Mouse (Mus musculus) embryonic facial prominence, embryonic 10.5 days (tissue): ENCODE results near the gene Shc3. TPM values are rescaled to one million over a fixed set of nuclear protein-coding genes. Genes with fewer than 3 reads are reported as not detected.

Experiments used
- DNase-seq: peaks from one replicate; pipeline ENCODE4 v3.0.0-alpha.2; 2017; ENCODE audit warnings: low spot score
- H3K27ac ChIP-seq: fragments of 300-500 bp; sonication (generic); replicated peaks from 2 replicates; pipeline ENCODE4 v1.5.1; 2016; ENCODE audit warnings: mild to moderate bottlenecking
- H3K27me3 ChIP-seq: fragments of 300-500 bp; sonication (generic); replicated peaks from 2 replicates; pipeline ENCODE4 v1.6.1; 2016; ENCODE audit warnings: low read depth, mild to moderate bottlenecking; ENCODE audit not compliant: poor library complexity, severe bottlenecking
- H3K36me3 ChIP-seq: fragments of 300-500 bp; sonication (generic); replicated peaks from 2 replicates; pipeline ENCODE4 v1.6.1; 2016; ENCODE audit warnings: mild to moderate bottlenecking, moderate library complexity
- H3K4me1 ChIP-seq: fragments of 300-500 bp; sonication (generic); 2 replicates; pipeline ENCODE4 v1.6.1; 2016
- H3K4me3 ChIP-seq: fragments of 300-500 bp; sonication (generic); 2 replicates; pipeline ENCODE4 v1.5.1; 2016; ENCODE audit warnings: mild to moderate bottlenecking, moderate library complexity
- H3K9me3 ChIP-seq: fragments of 300-500 bp; sonication (generic); 2 replicates; pipeline ENCODE4 v1.6.1; 2016; ENCODE audit warnings: mild to moderate bottlenecking
- WGBS: fragments of 180-500 bp; shearing (Covaris S2); methylation state at CpG from one replicate; pipeline ENCODE4 v1.1.7; 2016; 5-methylcytosine and 5-hydroxymethylcytosine counted together
- polyA plus RNA-seq: library from polyadenylated mRNA; unstranded; fragments of >200 nt; fragmentation: Nextera tagmentation; extraction: Ambion mirVana; gene quantifications from 2 replicates; pipeline ENCODE4 v1.2.1, GENCODE M21; 2016

Shc3 gene
- polyA plus RNA-seq, 1 experiment from 2014 or later, result 0.92 TPM

GRCm38 (mm10) chr13:51505711-51506110 is 63.5 kb downstream of the Shc3 start:
- Histone ChIP-seq H3K27ac (no peak overlapping the region), H3K9me3 (no peaks in the 10 kb centered on the region), H3K4me1 (no peaks in the 10 kb centered on the region), H3K36me3 (no peaks in the 10 kb centered on the region), H3K4me3 (no peak overlapping the region), H3K27me3 (no peaks in the 10 kb centered on the region)
- WGBS, result 87% methylated on average over 5 of the region's 5 CpGs
- DNase-seq, result no peak

- WGBS, result 85% methylated on average over 1 of the region's 1 CpGs
- no peaks in the 10 kb centered on the region for H3K9me3 ChIP-seq
- H3K36me3 ChIP-seq, result no peaks in the 10 kb centered on the region
- H3K27ac ChIP-seq, result no peak overlapping the region
- H3K4me3 ChIP-seq, result no peak overlapping the region
- H3K4me1 ChIP-seq, result no peaks in the 10 kb centered on the region
- no peak for DNase-seq
- no peaks in the 10 kb centered on the region for H3K27me3 ChIP-seq
Observed at GRCm38 (mm10) chr13:51499769-51500168, 69.5 kb downstream of the Shc3 start.

GRCm38 (mm10) chr13:51493676-51494075 is 75.5 kb downstream of the Shc3 start:
- Histone ChIP-seq H3K4me1 (no peaks in the 10 kb centered on the region), H3K27me3 (no peaks in the 10 kb centered on the region), H3K4me3 (no peak overlapping the region), H3K9me3 (no peaks in the 10 kb centered on the region), H3K36me3 (no peaks in the 10 kb centered on the region), H3K27ac (no peak overlapping the region)
- 86% methylated on average over 9 of the region's 9 CpGs for WGBS
- no peak for DNase-seq

- H3K36me3 ChIP-seq, result no peaks in the 10 kb centered on the region
- 78% methylated on average over 8 of the region's 8 CpGs for WGBS
Observed at GRCm38 (mm10) chr13:51491649-51492435, 77.4 kb downstream of the Shc3 start.

GRCm38 (mm10) chr13:51490195-51490594 is 79.0 kb downstream of the Shc3 start:
- no peaks in the 10 kb centered on the region for H3K27me3 ChIP-seq
- no peaks in the 10 kb centered on the region for H3K4me1 ChIP-seq
- H3K36me3 ChIP-seq, result no peaks in the 10 kb centered on the region
- H3K27ac ChIP-seq, result no peak overlapping the region
- WGBS, result 88% methylated on average over 6 of the region's 6 CpGs
- no peak for DNase-seq
- no peaks in the 10 kb centered on the region for H3K9me3 ChIP-seq
- no peak overlapping the region for H3K4me3 ChIP-seq

More at GRCm38 (mm10) chr13:51491649-51492435, 77.4 kb downstream of the Shc3 start:
- no peak for DNase-seq
- H3K27ac ChIP-seq, result no peak overlapping the region
- no peak overlapping the region for H3K4me3 ChIP-seq
- H3K4me1 ChIP-seq, result no peaks in the 10 kb centered on the region
- H3K9me3 ChIP-seq, result no peaks in the 10 kb centered on the region
- H3K27me3 ChIP-seq, result no peaks in the 10 kb centered on the region

GRCm38 (mm10) chr13:51488945-51489344 is 80.3 kb downstream of the Shc3 start:
- Histone ChIP-seq H3K27ac (no peak overlapping the region), H3K4me1 (no peaks in the 10 kb centered on the region), H3K36me3 (no peaks in the 10 kb centered on the region), H3K27me3 (no peaks in the 10 kb centered on the region), H3K4me3 (no peak overlapping the region), H3K9me3 (no peaks in the 10 kb centered on the region)
- DNase-seq, result peak; percentile 15
- 78% methylated on average over 3 of the region's 3 CpGs for WGBS

- Histone ChIP-seq H3K36me3 (no peaks in the 10 kb centered on the region), H3K27me3 (no peaks in the 10 kb centered on the region), H3K4me3 (no peak overlapping the region), H3K4me1 (no peaks in the 10 kb centered on the region), H3K9me3 (no peaks in the 10 kb centered on the region), H3K27ac (no peak overlapping the region)
- no peak for DNase-seq
- WGBS, result 88% methylated on average over 9 of the region's 9 CpGs
Observed at GRCm38 (mm10) chr13:51485291-51485690, 83.9 kb downstream of the Shc3 start.

- Histone ChIP-seq H3K36me3 (no peaks in the 10 kb centered on the region), H3K4me3 (no peak overlapping the region), H3K27ac (no peak overlapping the region), H3K9me3 (no peaks in the 10 kb centered on the region), H3K4me1 (no peaks in the 10 kb centered on the region), H3K27me3 (no peaks in the 10 kb centered on the region)
- WGBS, result 83% methylated on average over 11 of the region's 11 CpGs
- DNase-seq, result no peak
Observed at GRCm38 (mm10) chr13:51482786-51483185, 86.4 kb downstream of the Shc3 start.

- H3K27ac ChIP-seq, result no peak overlapping the region
- no peaks in the 10 kb centered on the region for H3K27me3 ChIP-seq
- no peaks in the 10 kb centered on the region for H3K36me3 ChIP-seq
- H3K9me3 ChIP-seq, result no peaks in the 10 kb centered on the region
- no peak overlapping the region for H3K4me3 ChIP-seq
- WGBS, result 80% methylated on average over 11 of the region's 11 CpGs
- H3K4me1 ChIP-seq, result no peaks in the 10 kb centered on the region
- no peak for DNase-seq
Observed at GRCm38 (mm10) chr13:51480341-51481011, 88.7 kb downstream of the Shc3 start.

GRCm38 (mm10) chr13:51479826-51480225 is 89.4 kb downstream of the Shc3 start:
- Histone ChIP-seq H3K27me3 (no peaks in the 10 kb centered on the region), H3K27ac (no peak overlapping the region), H3K9me3 (no peaks in the 10 kb centered on the region), H3K4me3 (no peak overlapping the region), H3K4me1 (no peaks in the 10 kb centered on the region), H3K36me3 (no peaks in the 10 kb centered on the region)
- DNase-seq, result no peak
- 87% methylated on average over 11 of the region's 11 CpGs for WGBS

- Histone ChIP-seq H3K9me3 (no peaks in the 10 kb centered on the region), H3K27ac (no peak overlapping the region), H3K4me3 (no peak overlapping the region), H3K27me3 (no peaks in the 10 kb centered on the region), H3K4me1 (no peaks in the 10 kb centered on the region), H3K36me3 (no peaks in the 10 kb centered on the region)
- WGBS, result 86% methylated on average over 10 of the region's 10 CpGs
- DNase-seq, result no peak
Observed at GRCm38 (mm10) chr13:51476991-51477390, 92.2 kb downstream of the Shc3 start.

- Histone ChIP-seq H3K36me3 (no peaks in the 10 kb centered on the region), H3K9me3 (no peaks in the 10 kb centered on the region), H3K27me3 (no peaks in the 10 kb centered on the region), H3K4me1 (peaks cover 6% of the 10 kb centered on the region), H3K4me3 (no peak overlapping the region), H3K27ac (no peak overlapping the region)
- WGBS, result 67% methylated on average over 17 of the region's 17 CpGs
- DNase-seq, result peak; percentile 29
Observed at GRCm38 (mm10) chr13:51468697-51469250, 100.4 kb downstream of the Shc3 start.
